Mouse (Mus musculus) limb, embryonic 13.5 days (tissue): ENCODE measurements around the gene Hist1h2ah. TPM values are rescaled to one million over a fixed set of nuclear protein-coding genes. Genes with fewer than 3 reads are reported as not detected.

Source experiments
- ATAC-seq: fragments of 200-750 bp; cut with Nextera tagmentation; 2 replicates; pipeline ENCODE4 v1.8.0; 2017; ENCODE audit warnings: low read depth, moderate number of reproducible peaks, moderate TSS enrichment; ENCODE audit not compliant: low FRiP score
- H3K27ac ChIP-seq: fragments of 300-500 bp; sonication (generic); 2 replicates; pipeline ENCODE4 v1.5.1; 2015; ENCODE audit warnings: inconsistent platforms, mild to moderate bottlenecking, moderate library complexity
- H3K27me3 ChIP-seq: fragments of 300-500 bp; sonication (generic); 2 replicates; pipeline ENCODE4 v1.6.1; 2015; ENCODE audit warnings: mild to moderate bottlenecking, inconsistent platforms
- H3K36me3 ChIP-seq: fragments of 300-500 bp; sonication (generic); 2 replicates; pipeline ENCODE4 v1.6.1; 2015; ENCODE audit warnings: inconsistent platforms, mild to moderate bottlenecking, moderate library complexity
- H3K4me1 ChIP-seq: fragments of 300-500 bp; sonication (generic); 2 replicates; pipeline ENCODE4 v1.6.1; 2015; ENCODE audit warnings: inconsistent platforms
- H3K4me2 ChIP-seq: fragments of 300-500 bp; sonication (generic); replicated peaks from 2 replicates; pipeline ENCODE4 v1.6.1; 2015; ENCODE audit warnings: inconsistent platforms, mild to moderate bottlenecking, moderate library complexity
- H3K4me3 ChIP-seq: fragments of 300-500 bp; sonication (generic); 2 replicates; pipeline ENCODE4 v1.5.1; 2015; ENCODE audit warnings: moderate library complexity, mild to moderate bottlenecking, inconsistent platforms
- H3K9ac ChIP-seq: fragments of 300-500 bp; sonication (generic); 2 replicates; pipeline ENCODE4 v1.6.1; 2015; ENCODE audit warnings: mild to moderate bottlenecking, inconsistent platforms
- H3K9me3 ChIP-seq: fragments of 300-500 bp; sonication (generic); 2 replicates; pipeline ENCODE4 v1.6.1; 2016; ENCODE audit warnings: inconsistent platforms
- WGBS: fragments of 180-500 bp; shearing (Covaris S2); methylation state at CpG from one replicate; pipeline ENCODE4 v1.1.7; 2015; 5-methylcytosine and 5-hydroxymethylcytosine counted together
- polyA plus RNA-seq: library from polyadenylated mRNA; unstranded; fragments of >200 nt; fragmentation: Nextera tagmentation; extraction: Ambion mirVana; gene quantifications from 2 replicates; pipeline ENCODE4 v1.2.1, GENCODE M21; 2015

The Hist1h2ah gene
- polyA plus RNA-seq, 1 experiment from 2014 or later = 11.8 TPM

DNA sequence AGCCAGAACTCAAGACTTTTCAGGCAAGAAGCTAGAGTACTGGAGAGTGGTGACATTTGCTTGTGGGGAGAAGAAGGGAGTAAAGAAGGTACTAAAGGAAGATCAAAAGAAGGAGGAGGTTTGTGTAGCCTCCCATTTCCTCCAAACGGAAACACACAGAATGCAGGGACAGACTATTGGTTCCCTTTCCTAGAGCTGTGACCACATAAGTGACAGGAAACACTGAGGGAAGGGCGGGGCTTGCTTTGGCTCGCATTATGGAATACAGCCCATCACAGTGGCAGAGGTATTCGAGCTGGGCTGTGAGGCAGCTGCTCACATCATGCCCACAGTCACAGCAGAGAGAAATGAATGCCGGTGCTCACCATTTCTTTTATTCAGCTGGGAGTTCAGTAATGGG is 33.5 kb downstream of the Hist1h2ah start:
- Histone ChIP-seq H3K4me1 (peaks cover 10% of the 10 kb centered on the region), H3K27me3 (peaks cover 100% of the 10 kb centered on the region), H3K9me3 (no peaks in the 10 kb centered on the region), H3K27ac (no peak overlapping the region), H3K4me2 (no peak overlapping the region), H3K4me3 (no peak overlapping the region), H3K9ac (no peak overlapping the region), H3K36me3 (no peaks in the 10 kb centered on the region)
- no peak for ATAC-seq
- 19% methylated on average over 5 of the region's 5 CpGs for WGBS

DNA sequence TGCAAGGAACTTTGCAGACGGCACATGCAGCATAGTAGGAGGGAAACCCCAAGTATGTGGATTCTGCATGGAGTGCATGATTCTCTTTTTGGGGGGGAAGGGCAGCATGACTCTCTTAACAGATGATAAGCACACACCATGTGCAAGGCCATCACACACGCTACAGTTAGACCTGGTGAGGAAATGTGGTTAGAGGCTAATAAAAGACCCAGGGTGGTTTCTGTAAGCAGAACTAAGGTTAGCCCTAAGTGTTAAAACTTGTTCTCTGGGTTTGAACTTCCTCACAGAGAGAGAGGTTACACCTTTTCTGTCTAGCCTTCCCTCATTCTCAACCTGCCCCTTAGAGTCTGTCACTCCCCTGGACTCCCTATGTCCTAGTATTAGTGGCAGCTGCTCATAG is 34.0 kb downstream of the Hist1h2ah start:
- H3K36me3 ChIP-seq = no peaks in the 10 kb centered on the region
- peaks cover 7% of the 10 kb centered on the region for H3K4me1 ChIP-seq
- 53% methylated on average over 2 of the region's 2 CpGs for WGBS
- no peak overlapping the region for H3K9ac ChIP-seq
- H3K4me3 ChIP-seq = no peak overlapping the region
- no peak for ATAC-seq
- peaks cover 100% of the 10 kb centered on the region for H3K27me3 ChIP-seq
- H3K4me2 ChIP-seq = no peak overlapping the region
- H3K27ac ChIP-seq = no peak overlapping the region
- H3K9me3 ChIP-seq = no peaks in the 10 kb centered on the region

DNA sequence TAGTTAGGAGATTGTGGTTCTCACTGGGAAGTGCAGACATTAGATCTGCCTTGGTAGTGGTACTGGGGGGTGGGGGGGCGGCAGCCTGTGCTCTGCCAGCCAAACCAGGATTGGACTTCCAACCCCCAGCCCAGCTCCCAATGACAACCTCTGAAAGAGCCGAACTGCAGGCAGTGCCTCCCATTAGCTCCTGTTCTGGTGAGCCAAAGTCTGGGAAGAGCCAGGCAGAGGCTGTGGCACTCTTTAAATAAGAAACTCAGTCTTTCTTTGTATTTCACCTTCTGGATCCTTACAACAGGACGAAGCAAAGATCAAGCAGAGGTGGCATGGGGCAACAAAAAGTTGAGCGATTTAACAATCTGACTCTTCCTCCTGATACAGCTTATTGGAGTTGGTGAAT is 36.2 kb downstream of the Hist1h2ah start:
- Histone ChIP-seq H3K4me1 (peaks cover 8% of the 10 kb centered on the region), H3K9me3 (no peaks in the 10 kb centered on the region), H3K4me3 (no peak overlapping the region), H3K27me3 (peaks cover 97% of the 10 kb centered on the region), H3K4me2 (no peak overlapping the region), H3K36me3 (no peaks in the 10 kb centered on the region), H3K9ac (no peak overlapping the region), H3K27ac (no peak overlapping the region)
- no peak for ATAC-seq
- WGBS = 35% methylated on average over 4 of the region's 4 CpGs

DNA sequence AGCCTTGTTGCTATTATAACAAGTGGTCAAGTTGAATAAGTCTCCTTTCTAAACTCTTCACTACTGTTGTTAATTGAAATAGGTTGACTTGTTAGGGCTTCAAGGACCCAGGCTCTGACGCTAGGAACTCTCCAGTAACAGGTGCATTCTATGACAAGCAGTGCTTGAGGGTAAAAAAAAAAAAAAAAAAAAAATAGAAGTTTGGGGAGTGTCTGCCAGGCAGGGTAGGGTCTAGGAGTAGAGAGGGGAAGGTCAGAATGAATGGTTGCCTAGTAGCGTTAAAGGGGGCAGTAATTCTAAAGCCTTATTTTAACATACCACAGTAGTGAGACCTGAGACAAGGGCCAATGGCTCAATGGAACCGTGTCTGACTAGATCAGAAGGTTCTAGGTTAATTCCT is 37.0 kb downstream of the Hist1h2ah start:
- Histone ChIP-seq H3K9me3 (no peaks in the 10 kb centered on the region), H3K4me1 (peaks cover 8% of the 10 kb centered on the region), H3K36me3 (no peaks in the 10 kb centered on the region), H3K27ac (no peak overlapping the region), H3K9ac (no peak overlapping the region), H3K4me3 (no peak overlapping the region), H3K4me2 (no peak overlapping the region), H3K27me3 (peaks cover 94% of the 10 kb centered on the region)
- 17% methylated on average over 3 of the region's 3 CpGs for WGBS
- ATAC-seq = no peak

DNA sequence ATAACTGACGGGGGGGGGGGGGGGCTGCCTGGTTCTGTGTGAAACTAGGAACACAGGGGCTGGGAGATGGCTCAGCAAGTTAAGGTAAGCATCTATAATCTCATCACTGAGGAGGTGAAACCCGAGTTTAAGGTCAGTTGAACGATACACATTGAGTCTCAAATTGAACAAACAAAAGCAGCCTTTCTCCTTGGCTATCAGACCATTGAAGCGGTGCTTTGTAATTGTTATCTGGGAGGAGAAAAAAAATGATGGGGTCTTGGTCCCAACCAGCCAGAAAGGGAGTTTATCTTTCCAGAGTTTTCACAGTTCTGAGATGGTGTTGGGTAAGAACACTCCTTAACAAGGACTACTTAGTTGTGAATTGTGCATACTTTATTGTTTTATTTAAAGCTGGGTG is 37.5 kb downstream of the Hist1h2ah start:
- peaks cover 8% of the 10 kb centered on the region for H3K4me1 ChIP-seq
- no peak overlapping the region for H3K9ac ChIP-seq
- no peak for ATAC-seq
- H3K4me2 ChIP-seq = no peak overlapping the region
- H3K36me3 ChIP-seq = no peaks in the 10 kb centered on the region
- 9% methylated on average over 4 of the region's 4 CpGs for WGBS
- no peaks in the 10 kb centered on the region for H3K9me3 ChIP-seq
- H3K27me3 ChIP-seq = peaks cover 91% of the 10 kb centered on the region
- H3K4me3 ChIP-seq = no peak overlapping the region
- no peak overlapping the region for H3K27ac ChIP-seq

DNA sequence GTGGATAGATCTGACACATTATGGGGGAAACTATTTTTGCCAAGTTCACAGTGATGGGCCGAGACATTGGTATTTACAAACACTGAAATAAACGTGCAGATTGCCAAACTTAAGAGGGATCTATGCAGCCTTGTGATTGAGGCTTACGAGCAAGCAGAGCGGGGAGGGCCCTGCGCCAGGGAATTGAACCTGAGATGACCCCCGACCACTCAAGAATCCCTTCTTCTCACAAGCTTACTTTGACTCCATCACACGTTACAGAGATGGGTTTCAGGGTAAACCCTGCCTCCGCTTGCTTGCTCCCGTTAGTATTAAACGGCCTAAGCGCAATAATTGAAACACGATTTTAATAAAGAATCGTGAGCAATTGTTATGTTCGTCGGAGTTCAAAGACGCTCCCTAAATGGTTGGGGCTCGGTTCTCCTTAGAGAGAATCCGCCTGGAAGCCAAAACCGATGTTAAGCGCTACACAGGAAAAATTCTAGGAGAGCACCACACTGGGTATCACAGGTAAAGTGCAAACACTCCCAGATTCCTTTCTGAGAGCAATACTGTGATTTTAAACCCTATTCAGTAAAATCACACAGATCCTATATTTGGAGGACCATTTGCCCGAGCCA is 38.1 kb downstream of the Hist1h2ah start:
- no peaks in the 10 kb centered on the region for H3K36me3 ChIP-seq
- no peak overlapping the region for H3K9ac ChIP-seq
- H3K4me1 ChIP-seq = peaks cover 8% of the 10 kb centered on the region
- WGBS = 1% methylated on average over 21 of the region's 21 CpGs
- ATAC-seq = no peak
- peak overlapping the region; percentile 52 for H3K4me2 ChIP-seq
- H3K9me3 ChIP-seq = no peaks in the 10 kb centered on the region
- peak overlapping the region; percentile 24 for H3K4me3 ChIP-seq
- no peak overlapping the region for H3K27ac ChIP-seq
- H3K27me3 ChIP-seq = peaks cover 89% of the 10 kb centered on the region

DNA sequence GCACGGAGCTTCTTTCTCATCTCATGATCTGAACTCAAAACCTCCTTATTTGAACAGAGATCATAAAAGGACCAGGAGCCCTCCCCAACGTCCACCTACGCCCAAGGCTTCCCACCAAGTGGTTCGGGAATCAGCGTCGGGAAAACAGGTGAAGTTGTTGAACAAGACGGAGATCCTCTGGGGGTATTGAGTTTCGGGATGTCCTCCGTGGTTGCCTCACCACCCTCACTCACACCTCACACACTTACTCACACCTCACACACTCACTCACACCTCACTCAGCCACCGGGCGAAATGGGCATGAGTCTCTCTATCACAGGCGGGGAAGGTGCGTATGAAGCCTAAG is 38.6 kb downstream of the Hist1h2ah start:
- Histone ChIP-seq H3K4me2 (peak overlapping the region; percentile 52), H3K4me3 (peak overlapping the region; percentile 24), H3K27me3 (peaks cover 84% of the 10 kb centered on the region), H3K36me3 (no peaks in the 10 kb centered on the region), H3K9ac (no peak overlapping the region), H3K27ac (no peak overlapping the region), H3K4me1 (peaks cover 8% of the 10 kb centered on the region), H3K9me3 (no peaks in the 10 kb centered on the region)
- no peak for ATAC-seq
- 1% methylated on average over 13 of the region's 13 CpGs for WGBS

DNA sequence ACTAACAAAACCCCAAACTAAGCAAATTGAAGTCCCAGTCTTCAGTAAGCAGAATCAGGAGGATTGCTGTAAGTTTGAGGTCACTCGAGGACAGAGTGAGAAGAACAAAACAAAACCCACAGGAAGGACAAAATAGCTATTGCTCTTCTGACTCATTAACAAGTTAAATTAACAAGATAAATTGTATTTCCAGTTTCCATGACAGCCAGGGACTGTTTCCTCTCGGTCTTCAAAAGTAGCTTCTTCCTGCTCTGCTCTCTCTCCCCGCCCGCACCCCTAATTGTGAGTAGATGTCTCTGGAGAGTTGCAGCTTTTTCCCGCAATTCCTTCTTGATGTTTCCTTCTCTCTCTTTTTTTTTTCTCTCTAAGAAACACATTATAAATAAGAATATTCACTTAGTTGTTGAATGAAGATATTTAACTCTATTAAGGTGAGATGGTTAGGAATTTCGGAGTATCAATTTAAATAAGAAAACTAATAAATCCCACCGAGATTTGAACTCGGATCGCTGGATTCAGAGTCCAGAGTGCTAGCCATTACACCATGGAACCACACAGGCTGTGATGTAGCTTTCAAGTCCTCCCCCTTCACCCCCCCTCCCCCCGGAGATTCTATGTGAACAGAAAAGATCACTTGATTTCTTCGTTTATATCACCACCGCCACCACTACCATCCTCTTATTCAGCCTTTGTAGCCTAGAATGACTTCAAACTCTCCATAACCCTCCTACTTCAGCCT is 39.1 kb downstream of the Hist1h2ah start:
- H3K4me3 ChIP-seq = peak overlapping the region; percentile 35
- WGBS = 2% methylated on average over 12 of the region's 12 CpGs
- no peak for ATAC-seq
- H3K4me2 ChIP-seq = peak overlapping the region; percentile 57
- H3K27me3 ChIP-seq = peaks cover 82% of the 10 kb centered on the region
- H3K36me3 ChIP-seq = no peaks in the 10 kb centered on the region
- H3K9ac ChIP-seq = no peak overlapping the region
- peaks cover 8% of the 10 kb centered on the region for H3K4me1 ChIP-seq
- H3K9me3 ChIP-seq = no peaks in the 10 kb centered on the region
- no peak overlapping the region for H3K27ac ChIP-seq

DNA sequence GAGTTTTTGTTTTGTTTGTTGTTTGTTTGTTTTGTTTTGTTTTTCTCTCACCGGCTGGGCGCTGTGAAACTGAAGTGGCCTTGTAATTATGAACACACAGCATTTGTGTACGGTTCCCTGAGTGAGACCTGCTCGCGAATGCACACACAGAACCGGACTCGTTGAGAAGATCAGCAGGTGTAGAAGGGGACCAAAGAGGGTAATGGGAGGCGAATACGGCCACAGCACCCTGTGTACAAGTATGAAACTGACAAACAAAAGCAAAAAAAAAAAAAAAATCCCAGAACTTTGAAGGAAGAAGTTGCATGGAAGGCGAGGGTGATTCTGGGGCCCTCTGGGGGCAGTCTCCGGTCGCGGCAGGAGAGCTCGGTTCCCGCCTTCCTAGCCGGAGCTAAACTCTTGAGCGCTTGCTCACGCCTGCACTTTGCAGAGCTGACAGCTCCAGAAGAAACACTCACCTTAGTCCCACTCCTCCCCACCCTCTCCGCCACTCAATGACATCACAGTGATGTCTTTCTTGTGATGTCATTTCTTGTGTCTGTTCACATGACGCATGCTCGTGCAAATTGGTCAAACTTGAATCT is 39.9 kb downstream of the Hist1h2ah start:
- peaks cover 8% of the 10 kb centered on the region for H3K4me1 ChIP-seq
- peak overlapping the region; percentile 35 for H3K4me3 ChIP-seq
- H3K4me2 ChIP-seq = peak overlapping the region; percentile 57
- no peak overlapping the region for H3K27ac ChIP-seq
- no peak overlapping the region for H3K9ac ChIP-seq
- ATAC-seq = no peak; the same call in 1 of the 2 replicates
- under 1% methylated on average over 20 of the region's 21 CpGs for WGBS
- no peaks in the 10 kb centered on the region for H3K36me3 ChIP-seq
- H3K27me3 ChIP-seq = peaks cover 74% of the 10 kb centered on the region
- H3K9me3 ChIP-seq = peaks cover 2% of the 10 kb centered on the region; the same call in 1 of the 2 replicates

DNA sequence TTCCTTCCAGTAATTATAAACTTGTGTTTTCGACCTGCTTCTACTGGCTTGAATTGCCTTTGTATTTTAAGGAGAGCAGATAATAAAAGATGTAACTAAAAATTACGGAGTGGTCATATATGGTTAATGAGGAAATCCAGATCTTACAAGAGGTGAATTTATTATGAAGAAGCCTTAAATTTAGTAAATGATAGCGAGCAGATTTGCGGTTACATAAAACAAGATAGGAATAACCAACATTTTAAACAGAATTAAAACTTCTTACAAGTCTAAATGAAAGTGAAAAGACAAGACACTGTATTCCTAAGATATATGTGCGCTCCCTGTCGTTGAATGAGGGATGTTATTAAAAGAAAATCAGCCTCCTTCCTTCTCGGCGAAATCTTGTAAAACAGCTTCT is 40.5 kb downstream of the Hist1h2ah start:
- Histone ChIP-seq H3K4me3 (peak overlapping the region; percentile 35), H3K9ac (no peak overlapping the region), H3K36me3 (no peaks in the 10 kb centered on the region), H3K4me1 (peaks cover 8% of the 10 kb centered on the region), H3K4me2 (peak overlapping the region; percentile 57), H3K27me3 (peaks cover 69% of the 10 kb centered on the region), H3K9me3 (peaks cover 2% of the 10 kb centered on the region; the same call in 1 of the 2 replicates), H3K27ac (no peak overlapping the region)
- 3% methylated on average over 8 of the region's 8 CpGs for WGBS
- no peak for ATAC-seq

DNA sequence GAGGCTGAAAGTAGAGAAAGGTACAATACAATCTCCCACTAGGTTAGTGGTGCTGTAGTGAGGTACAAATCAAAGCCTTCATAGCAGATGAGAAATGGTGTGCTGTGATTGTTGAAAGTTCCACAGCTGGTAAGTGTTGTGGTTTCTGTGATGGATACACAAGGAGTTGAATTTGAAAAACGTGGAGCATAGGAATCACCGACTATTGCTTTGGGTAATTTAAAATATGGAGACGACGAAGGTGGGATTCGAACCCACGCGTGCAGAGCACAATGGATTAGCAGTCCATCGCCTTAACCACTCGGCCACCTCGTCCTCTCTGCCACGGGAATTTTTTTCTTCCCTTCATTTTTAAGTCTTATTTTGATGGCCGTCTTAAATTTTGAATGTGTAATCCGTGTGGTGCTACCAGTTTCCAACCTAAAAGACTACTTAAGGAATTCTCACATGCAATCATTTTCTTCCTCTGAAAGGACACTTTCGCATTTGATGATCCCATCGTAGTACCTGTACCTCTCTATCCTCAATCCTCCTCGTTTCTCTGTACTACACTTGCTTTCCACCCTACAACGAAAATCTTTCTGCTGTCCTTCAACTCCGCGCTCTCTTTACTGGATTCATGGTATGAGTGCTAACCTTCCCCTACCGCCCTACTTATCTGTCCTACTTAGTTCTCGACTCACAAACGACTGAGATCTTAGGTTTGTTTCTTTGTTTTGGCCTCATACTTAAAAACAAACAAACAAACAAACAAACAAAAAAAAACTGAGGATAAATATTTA is 41.2 kb downstream of the Hist1h2ah start:
- H3K9ac ChIP-seq = no peak overlapping the region
- ATAC-seq = no peak
- H3K9me3 ChIP-seq = peaks cover 2% of the 10 kb centered on the region; the same call in 1 of the 2 replicates
- peaks cover 61% of the 10 kb centered on the region for H3K27me3 ChIP-seq
- no peak overlapping the region for H3K27ac ChIP-seq
- no peak overlapping the region for H3K4me3 ChIP-seq
- peak overlapping the region; percentile 31 for H3K4me2 ChIP-seq
- WGBS = 1% methylated on average over 22 of the region's 22 CpGs
- peaks cover 8% of the 10 kb centered on the region for H3K4me1 ChIP-seq
- no peaks in the 10 kb centered on the region for H3K36me3 ChIP-seq

DNA sequence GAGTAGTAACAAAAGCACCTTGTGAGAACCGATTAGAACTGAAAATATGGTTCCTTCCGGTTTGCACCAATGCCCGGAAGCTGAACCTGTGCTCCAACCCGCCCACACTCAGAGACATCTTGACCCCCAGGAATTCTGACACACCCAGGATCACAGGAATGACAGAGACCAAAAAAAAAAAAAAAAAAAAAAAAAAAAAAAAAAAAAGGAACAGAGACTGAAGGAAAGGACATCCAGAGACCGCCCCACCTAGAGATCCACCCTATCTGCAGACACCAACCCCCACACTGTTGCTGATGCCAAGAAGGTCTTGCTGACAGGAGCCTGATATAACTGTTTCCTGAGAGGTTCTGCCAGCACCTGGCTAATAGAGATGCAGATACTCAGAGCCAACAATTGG is 42.8 kb downstream of the Hist1h2ah start:
- 83% methylated on average over 5 of the region's 5 CpGs for WGBS
- H3K9me3 ChIP-seq = peaks cover 2% of the 10 kb centered on the region; the same call in 1 of the 2 replicates
- no peak overlapping the region for H3K27ac ChIP-seq
- no peaks in the 10 kb centered on the region for H3K36me3 ChIP-seq
- H3K4me2 ChIP-seq = no peak overlapping the region
- no peak overlapping the region for H3K9ac ChIP-seq
- ATAC-seq = no peak
- peaks cover 8% of the 10 kb centered on the region for H3K4me1 ChIP-seq
- peaks cover 47% of the 10 kb centered on the region for H3K27me3 ChIP-seq
- H3K4me3 ChIP-seq = no peak overlapping the region
